Mouse (Mus musculus) c-Kit-positive CD71-positive TER-119-positive erythroid progenitor cells, embryonic 14.5 days (primary cell): ENCODE data around the gene Tbx4.

Source experiments
- DNase-seq: peaks from one replicate; pipeline ENCODE4 v3.0.0-alpha.2; 2013; ENCODE audit warnings: low spot score

The Tbx4 gene

GRCm38 (mm10) chr11:85910133-85910532 lies 23.9 kb downstream of the Tbx4 start:
- DNase-seq: no peak

DNA sequence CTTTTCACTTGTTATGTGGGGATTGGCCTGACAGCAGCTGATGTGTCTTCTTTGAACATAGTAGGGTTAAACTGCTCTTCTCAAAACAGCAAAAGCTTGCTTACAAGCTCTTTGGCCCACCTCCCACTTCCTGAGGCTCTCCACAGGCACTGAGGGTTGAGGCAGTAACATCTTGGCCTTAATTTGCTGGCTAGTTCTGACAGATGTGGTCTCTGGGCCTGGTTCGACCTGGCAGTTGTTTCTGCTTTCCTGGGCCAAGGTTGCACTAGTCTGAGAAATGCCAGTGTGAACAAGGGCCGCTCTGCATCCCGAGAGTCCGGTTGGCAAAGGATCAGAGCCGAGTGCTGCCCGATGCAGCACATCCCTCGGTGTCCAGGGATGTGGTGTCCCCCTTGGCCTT lies 27.3 kb downstream of the Tbx4 start:
- DNase-seq: no peak

- DNase-seq: no peak
Measured at GRCm38 (mm10) chr11:85917091-85917992, 31.1 kb downstream of the Tbx4 start.

GRCm38 (mm10) chr11:85917993-85918325 lies 31.7 kb downstream of the Tbx4 start:
- DNase-seq: no peak

DNA sequence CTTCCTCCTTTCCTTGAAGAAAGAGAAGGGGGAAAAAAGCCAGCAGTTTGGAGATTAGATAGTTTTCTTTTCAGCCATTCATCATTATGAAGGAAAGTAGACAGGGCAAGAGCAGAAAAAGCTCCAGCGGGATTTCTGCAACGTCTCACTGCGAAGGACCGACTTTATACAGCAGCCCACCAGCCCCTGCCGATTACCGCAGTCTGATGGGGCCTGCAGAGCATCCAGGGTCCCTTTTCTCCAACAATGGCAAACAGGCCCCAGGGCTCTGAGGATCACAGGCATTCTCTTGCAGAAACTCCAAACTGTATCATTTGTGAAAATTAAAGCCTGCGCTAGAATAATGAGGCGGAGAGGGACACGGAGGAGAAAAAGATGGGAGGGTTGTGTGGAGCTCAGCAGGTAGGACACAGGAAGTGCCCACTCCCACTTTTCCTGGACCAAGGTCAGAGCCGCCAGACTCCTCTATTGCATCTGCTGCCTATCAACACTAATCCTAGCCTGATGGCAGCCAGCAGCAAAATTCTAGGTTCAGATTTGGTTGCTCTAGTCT lies 32.2 kb downstream of the Tbx4 start:
- no peak for DNase-seq

DNA sequence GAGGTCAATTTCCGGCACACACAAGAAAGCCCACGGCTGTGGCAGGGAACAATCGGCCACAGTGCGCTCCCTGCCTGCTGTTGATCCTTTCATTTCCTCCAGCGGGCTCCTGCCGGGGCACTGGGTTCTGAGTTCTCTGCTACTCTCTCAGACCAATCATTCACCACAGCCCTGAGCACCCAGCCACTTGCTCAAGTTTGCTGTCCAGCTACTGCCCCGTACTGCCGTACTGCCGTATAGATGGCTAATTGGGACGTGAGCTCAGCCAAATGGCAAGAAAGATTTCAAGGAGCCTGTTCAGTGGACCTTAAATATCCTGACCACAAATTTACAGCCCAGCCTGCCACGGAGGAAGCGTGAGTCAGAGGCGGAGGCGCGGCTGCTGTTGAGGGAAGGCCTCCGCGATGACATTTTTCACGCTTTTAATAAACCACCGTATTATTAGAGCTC lies 39.1 kb downstream of the Tbx4 start:
- DNase-seq: no peak

- DNase-seq: no peak
Measured at GRCm38 (mm10) chr11:85926287-85926764, 40.1 kb downstream of the Tbx4 start.

GRCm38 (mm10) chr11:85928106-85928505 lies 41.9 kb downstream of the Tbx4 start:
- no peak for DNase-seq

DNA sequence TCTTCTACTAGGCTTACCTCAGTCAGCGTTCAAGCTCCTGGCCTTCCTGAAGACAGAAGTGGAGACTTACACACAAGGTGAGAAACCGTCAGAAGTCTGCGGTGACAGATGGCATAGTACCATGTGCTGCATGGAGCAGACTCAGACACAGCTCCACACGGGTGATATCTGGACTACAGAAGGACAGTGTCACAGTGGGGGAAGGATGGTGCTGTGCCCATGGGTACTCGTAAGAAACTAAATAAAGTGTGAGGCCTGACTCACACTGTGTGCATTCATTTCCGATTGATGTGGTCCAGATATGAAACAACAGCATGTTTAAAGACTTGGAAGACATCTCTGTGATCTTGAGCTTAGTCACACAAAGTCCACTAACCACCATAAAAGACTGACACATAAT lies 43.4 kb downstream of the Tbx4 start:
- DNase-seq: no peak

GRCm38 (mm10) chr11:85941785-85942570 lies 55.8 kb downstream of the Tbx4 start:
- DNase-seq: no peak

- DNase-seq: no peak
Measured at GRCm38 (mm10) chr11:85948765-85949164, 62.5 kb downstream of the Tbx4 start.

- DNase-seq: no peak
Measured at GRCm38 (mm10) chr11:85949749-85950148, 63.5 kb downstream of the Tbx4 start.

GRCm38 (mm10) chr11:85952538-85952937 lies 66.3 kb downstream of the Tbx4 start:
- no peak for DNase-seq

- DNase-seq: no peak
Measured at GRCm38 (mm10) chr11:85955611-85956010, 69.4 kb downstream of the Tbx4 start.

DNA sequence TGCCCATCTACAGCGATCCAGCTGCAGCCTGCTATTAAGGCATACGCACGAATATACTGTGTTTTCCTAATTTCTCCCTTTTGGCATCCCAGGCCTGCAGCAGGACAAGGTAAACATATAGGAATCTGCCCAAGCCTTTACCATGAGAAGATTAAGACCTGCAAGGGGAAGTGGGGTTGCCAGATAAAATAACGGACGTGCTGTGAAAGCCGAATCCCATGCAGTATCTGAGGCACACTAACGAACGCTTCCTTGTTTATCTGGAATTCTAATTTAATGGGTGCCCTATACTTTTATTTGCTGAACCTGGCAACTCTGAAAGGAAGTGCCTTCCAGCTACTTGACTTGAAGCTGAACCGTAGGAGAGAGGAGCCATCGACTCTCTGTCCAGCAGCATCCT lies 70.2 kb downstream of the Tbx4 start:
- no peak for DNase-seq

- DNase-seq: no peak
Measured at GRCm38 (mm10) chr11:85956950-85957778, 70.9 kb downstream of the Tbx4 start.

DNA sequence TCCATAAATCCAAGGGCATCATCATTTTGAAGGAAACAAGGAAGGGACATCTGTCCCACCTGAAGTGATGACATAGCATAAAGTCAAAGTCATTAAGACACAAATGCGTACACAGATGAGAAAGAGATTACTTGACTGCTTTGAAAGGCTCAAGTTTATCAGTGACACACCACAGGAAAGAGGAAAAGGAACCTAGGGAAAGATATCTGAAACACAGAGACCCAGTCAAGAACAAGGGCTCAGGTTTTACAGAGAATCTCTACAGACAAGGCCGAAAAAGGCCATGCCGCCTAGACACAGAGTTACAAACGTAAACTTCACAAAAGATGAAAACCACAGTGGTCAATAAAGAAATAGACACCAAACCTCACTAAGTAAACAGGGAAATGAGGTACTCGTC lies 73.6 kb downstream of the Tbx4 start:
- DNase-seq: no peak

DNA sequence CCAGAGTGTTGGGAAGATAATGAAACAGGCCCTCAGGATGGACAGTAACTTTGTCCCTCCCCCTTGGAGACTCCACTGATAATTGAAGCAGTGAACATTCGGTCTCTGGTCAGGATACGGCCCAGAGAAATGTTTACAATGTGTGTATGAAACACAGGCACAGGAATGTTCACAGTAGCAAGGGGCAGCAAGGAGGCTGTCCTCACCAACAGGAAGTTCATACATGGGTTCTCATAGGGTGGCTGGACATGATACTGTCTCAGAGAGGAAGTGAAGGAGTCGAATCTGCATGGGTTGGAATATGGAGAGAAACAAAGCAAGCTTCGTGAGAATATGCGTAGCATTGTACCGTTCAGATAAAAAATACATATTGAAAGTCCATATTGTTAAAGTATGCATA lies 74.1 kb downstream of the Tbx4 start:
- DNase-seq: no peak

DNA sequence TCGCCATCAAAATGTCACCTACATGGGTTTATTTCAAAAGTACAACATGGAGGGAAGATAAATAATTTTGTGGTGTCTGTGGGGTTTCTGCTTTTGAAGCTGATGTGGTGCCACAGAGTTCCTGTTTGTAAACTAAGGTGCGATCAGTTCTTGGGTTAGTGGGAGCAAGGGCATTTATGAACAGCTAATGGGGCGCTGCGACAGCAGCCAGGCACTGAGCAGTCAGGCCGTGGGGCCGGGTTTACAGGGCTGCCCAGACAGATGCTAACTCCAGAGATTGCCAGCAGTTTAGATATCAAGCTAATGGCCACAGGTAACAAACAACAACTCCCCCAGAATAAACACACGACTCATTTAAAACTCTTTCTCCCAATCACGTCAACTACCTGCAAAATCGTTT lies 75.3 kb downstream of the Tbx4 start:
- DNase-seq: no peak
